Mouse (Mus musculus): ENCODE measurements at regions not wholly inside any gene's neighbourhood (a gene's known extent, or its start where the extent isn't known, plus 50 kb on each side); places are given as distances from the start of the nearest gene placed in this dataset.

DNA sequence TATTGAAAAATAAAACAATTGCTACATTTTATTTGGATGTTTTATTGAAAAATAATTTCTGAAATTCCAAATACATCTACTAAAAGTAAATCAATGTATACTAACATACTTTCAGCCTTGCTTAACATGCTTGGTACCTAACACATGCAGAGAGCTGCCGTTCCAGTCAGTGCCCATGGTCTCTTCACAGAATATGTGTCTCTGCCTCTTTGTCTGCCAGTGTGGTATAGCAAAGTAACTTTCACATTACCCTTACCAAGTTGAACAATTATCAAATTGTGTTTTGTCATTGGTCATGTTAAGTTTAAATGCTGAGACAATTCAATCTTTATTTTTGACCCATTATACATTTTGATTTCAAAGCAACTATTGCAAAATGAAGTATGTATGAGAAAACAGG is 1159.2 kb upstream of the Foxg1 start:
- no peaks in the 10 kb centered on the region for H3K27me3 ChIP-seq (ENCODE audit: insufficient read depth, low read length)
- no peak overlapping the region for H3K4me3 ChIP-seq (ENCODE audit: low read depth, low read length)
- TF ChIP-seq CTCF (IDR thresholded peaks at IDR 0.05; ENCODE audit: low read depth) = no peak
- DNase-seq (peak; percentile 7), ATAC-seq (no peak)
- H3K27ac ChIP-seq (ENCODE audit: low read depth, low read length) = no peak overlapping the region
- no peak overlapping the region for H3K9ac ChIP-seq
- no peaks in the 10 kb centered on the region for H3K36me3 ChIP-seq (ENCODE audit: insufficient read depth)
- no peak overlapping the region for H3K4me2 ChIP-seq (ENCODE audit: low read depth)
- 17% methylated on average over 1 of the region's 1 CpGs for WGBS
- no peaks in the 10 kb centered on the region for H3K9me3 ChIP-seq (ENCODE audit: low read length)
- H3K4me1 ChIP-seq (ENCODE audit: insufficient read depth) = no peaks in the 10 kb centered on the region

- Histone ChIP-seq H3K36me3 (ENCODE audit: insufficient read depth) (no peaks in the 10 kb centered on the region), H3K4me3 (ENCODE audit: low read depth, low read length) (no peak overlapping the region), H3K27ac (ENCODE audit: low read depth, low read length) (peak overlapping the region; percentile 47; the same call in 1 of the 2 replicates), H3K4me1 (ENCODE audit: insufficient read depth) (no peaks in the 10 kb centered on the region), H3K4me2 (ENCODE audit: low read depth) (no peak overlapping the region), H3K9me3 (ENCODE audit: low read length) (no peaks in the 10 kb centered on the region), H3K9ac (no peak overlapping the region), H3K27me3 (ENCODE audit: insufficient read depth, low read length) (no peaks in the 10 kb centered on the region)
- peak; percentile 98 for ATAC-seq
- 7% methylated on average over 3 of the region's 3 CpGs for WGBS
- TF ChIP-seq CTCF (IDR thresholded peaks at IDR 0.05; ENCODE audit: low read depth) = no peak
- DNase-seq = peak; percentile 84
These were observed 1160.3 kb upstream of the Foxg1 start for GRCm38 (mm10) chr12:48221976-48222800.

DNA sequence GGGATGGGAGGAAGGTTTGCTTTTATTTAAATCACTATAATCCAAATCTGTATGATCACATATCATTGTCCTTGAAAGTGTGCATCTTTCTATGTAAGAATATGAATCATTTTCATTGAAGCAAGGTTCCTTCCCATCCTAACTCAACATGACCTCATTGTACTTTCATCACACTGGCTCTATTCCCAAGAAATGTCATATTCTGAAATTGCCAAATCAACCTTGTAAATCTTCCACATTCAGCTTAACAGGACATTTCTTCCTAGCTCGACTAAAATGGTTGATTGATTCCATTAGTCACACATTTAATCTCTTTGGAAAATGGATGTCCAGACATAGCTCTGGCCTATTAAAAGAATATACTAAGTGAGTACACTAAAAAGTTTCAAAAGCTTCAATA is 1200.6 kb upstream of the Foxg1 start:
- Histone ChIP-seq H3K9me3 (ENCODE audit: low read length) (no peaks in the 10 kb centered on the region), H3K9ac (no peak overlapping the region), H3K36me3 (ENCODE audit: insufficient read depth) (no peaks in the 10 kb centered on the region), H3K4me1 (ENCODE audit: insufficient read depth) (no peaks in the 10 kb centered on the region), H3K4me3 (ENCODE audit: low read depth, low read length) (no peak overlapping the region), H3K4me2 (ENCODE audit: low read depth) (no peak overlapping the region), H3K27me3 (ENCODE audit: insufficient read depth, low read length) (no peaks in the 10 kb centered on the region), H3K27ac (ENCODE audit: low read depth, low read length) (no peak overlapping the region)
- no peak for ATAC-seq
- 43% methylated on average over 1 of the region's 1 CpGs for WGBS
- no peak for TF ChIP-seq CTCF (IDR thresholded peaks at IDR 0.05; ENCODE audit: low read depth)
- DNase-seq = no peak

DNA sequence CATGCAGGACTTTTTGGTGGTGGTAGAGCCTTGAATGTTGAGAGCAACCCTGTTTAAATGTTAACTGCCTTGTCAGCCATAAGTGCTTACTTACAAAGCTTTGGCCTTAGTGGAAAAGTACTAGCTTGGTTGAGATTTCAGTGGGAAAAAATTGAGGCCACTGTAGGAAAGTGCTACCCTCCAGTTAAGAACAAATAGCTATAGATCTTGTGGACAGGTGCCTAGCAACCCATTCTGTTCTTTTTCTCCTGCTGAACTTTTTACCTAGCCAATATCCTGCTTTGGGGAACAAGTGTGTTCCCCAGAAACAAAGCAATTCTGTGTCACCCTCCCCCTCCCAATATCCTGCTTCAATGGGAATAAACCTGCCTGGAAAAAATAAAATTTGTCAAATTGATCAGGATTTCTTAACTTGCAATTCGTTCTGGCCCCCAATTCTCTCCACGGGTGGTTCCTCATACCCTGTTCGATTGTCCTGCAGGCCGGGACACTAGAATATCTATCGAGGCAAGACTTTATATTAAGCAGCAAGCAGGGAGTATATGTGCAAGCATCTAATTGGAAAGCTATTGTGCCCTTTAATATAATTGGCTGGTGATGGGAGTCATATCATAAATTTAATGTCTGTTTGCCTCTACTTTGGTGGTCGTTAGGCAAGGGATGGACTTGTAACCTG is 1208.4 kb upstream of the Foxg1 start:
- 75% methylated on average over 6 of the region's 6 CpGs for WGBS
- no peak overlapping the region for H3K4me2 ChIP-seq (ENCODE audit: low read depth)
- no peak overlapping the region for H3K9ac ChIP-seq
- ATAC-seq (no peak), DNase-seq (no peak)
- no peak overlapping the region for H3K27ac ChIP-seq (ENCODE audit: low read depth, low read length)
- no peak overlapping the region for H3K4me3 ChIP-seq (ENCODE audit: low read depth, low read length)
- no peaks in the 10 kb centered on the region for H3K9me3 ChIP-seq (ENCODE audit: low read length)
- H3K36me3 ChIP-seq (ENCODE audit: insufficient read depth) = no peaks in the 10 kb centered on the region
- no peaks in the 10 kb centered on the region for H3K27me3 ChIP-seq (ENCODE audit: insufficient read depth, low read length)
- TF ChIP-seq CTCF (IDR thresholded peaks at IDR 0.05; ENCODE audit: low read depth) = no peak
- H3K4me1 ChIP-seq (ENCODE audit: insufficient read depth) = no peaks in the 10 kb centered on the region

GRCm38 (mm10) chr12:48146117-48146516 is 1236.3 kb upstream of the Foxg1 start:
- H3K36me3 ChIP-seq (ENCODE audit: insufficient read depth) = no peaks in the 10 kb centered on the region
- no peak overlapping the region for H3K4me3 ChIP-seq (ENCODE audit: low read depth, low read length)
- no peaks in the 10 kb centered on the region for H3K9me3 ChIP-seq (ENCODE audit: low read length)
- ATAC-seq = peak; percentile 40; the same call in 1 of the 2 replicates
- H3K9ac ChIP-seq = no peak overlapping the region
- peak; percentile 33 for DNase-seq
- TF ChIP-seq CTCF (IDR thresholded peaks at IDR 0.05; ENCODE audit: low read depth) = peak; percentile 65
- H3K4me1 ChIP-seq (ENCODE audit: insufficient read depth) = no peaks in the 10 kb centered on the region
- no peaks in the 10 kb centered on the region for H3K27me3 ChIP-seq (ENCODE audit: insufficient read depth, low read length)
- no peak overlapping the region for H3K27ac ChIP-seq (ENCODE audit: low read depth, low read length)
- H3K4me2 ChIP-seq (ENCODE audit: low read depth) = no peak overlapping the region

- Histone ChIP-seq H3K27me3 (ENCODE audit: insufficient read depth, low read length) (no peaks in the 10 kb centered on the region), H3K4me1 (ENCODE audit: insufficient read depth) (no peaks in the 10 kb centered on the region), H3K27ac (ENCODE audit: low read depth, low read length) (no peak overlapping the region), H3K9ac (no peak overlapping the region), H3K4me2 (ENCODE audit: low read depth) (no peak overlapping the region), H3K9me3 (ENCODE audit: low read length) (no peaks in the 10 kb centered on the region), H3K4me3 (ENCODE audit: low read depth, low read length) (no peak overlapping the region), H3K36me3 (ENCODE audit: insufficient read depth) (no peaks in the 10 kb centered on the region)
- TF ChIP-seq CTCF (IDR thresholded peaks at IDR 0.05; ENCODE audit: low read depth) = no peak
- DNase-seq (no peak), ATAC-seq (no peak)
- 86% methylated on average over 4 of the region's 4 CpGs for WGBS
These were observed 1259.5 kb upstream of the Foxg1 start for GRCm38 (mm10) chr12:48122996-48123395.

DNA sequence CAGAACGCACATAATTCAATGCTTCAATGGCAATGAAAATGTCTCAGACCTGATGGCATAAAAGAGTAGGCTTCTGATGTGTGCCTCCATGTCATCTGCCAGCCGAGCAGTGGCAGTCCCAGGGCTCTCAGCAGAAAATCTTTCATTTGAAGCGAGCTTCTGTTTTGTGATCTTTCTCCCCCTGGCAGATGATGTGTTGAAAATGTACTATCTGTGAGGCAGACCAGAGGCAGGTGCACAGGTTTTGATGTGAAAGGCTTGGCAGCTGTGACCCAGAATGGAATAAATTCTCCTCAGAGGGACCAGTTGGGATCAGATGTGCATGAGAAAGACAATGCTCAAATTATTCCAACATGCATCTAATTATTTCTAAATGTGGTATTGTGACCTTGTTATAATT is 1281.0 kb upstream of the Nova1 start:
- H3K27ac ChIP-seq (ENCODE audit: low read depth, low read length) = no peak overlapping the region

More for the DNA sequence above, 1281.0 kb upstream of the Nova1 start:
- Histone ChIP-seq H3K36me3 (ENCODE audit: insufficient read depth) (no peaks in the 10 kb centered on the region), H3K4me1 (ENCODE audit: insufficient read depth) (no peaks in the 10 kb centered on the region), H3K4me2 (ENCODE audit: low read depth) (no peak overlapping the region), H3K4me3 (ENCODE audit: low read depth, low read length) (no peak overlapping the region), H3K9me3 (ENCODE audit: low read length) (0 out of 2 replicates have a peak, but pooled peaks cover 4% of the 10 kb centered on the region), H3K27me3 (ENCODE audit: insufficient read depth, low read length) (no peaks in the 10 kb centered on the region), H3K9ac (no peak overlapping the region)
- no peak for ATAC-seq
- TF ChIP-seq CTCF (IDR thresholded peaks at IDR 0.05; ENCODE audit: low read depth) = no peak
- no peak for DNase-seq
- WGBS = 63% methylated on average over 3 of the region's 3 CpGs
